Mouse (Mus musculus): ENCODE data around the gene Iffo2. TPM values are rescaled to one million over a fixed set of nuclear protein-coding genes. Genes with fewer than 3 reads are reported as not detected.

Gene Iffo2
- total and polyA plus RNA-seq, 3 experiments = 1.3 to 2.7 TPM; not detected in 1

DNA sequence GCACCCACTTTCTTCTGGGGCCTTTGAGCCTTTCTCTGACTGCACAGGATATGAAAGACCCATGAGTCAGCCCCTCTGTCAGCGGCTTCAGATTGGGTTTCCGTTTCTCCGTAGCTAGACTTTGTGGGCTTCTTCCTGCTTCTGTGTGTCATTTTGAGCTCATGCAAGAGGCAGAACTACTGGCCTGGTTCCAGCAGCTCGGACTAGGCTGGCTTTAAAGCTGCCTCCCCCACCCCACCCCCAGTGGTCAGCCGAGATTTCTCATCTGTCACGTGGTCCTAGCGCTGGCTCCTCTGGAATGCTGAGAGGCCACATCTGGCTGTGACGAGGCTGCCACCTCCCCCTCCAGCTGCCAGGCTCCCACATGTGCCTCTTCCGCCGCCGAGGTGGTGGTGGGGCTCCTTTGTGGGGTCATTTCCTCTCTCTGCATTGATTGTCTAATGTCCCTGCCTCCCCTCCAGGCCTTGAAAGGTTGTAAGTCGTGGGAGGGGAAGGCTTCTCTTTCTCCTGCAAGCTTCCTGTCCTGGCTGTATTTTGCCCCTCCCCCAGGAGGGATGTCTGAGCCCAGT, 68.7 kb downstream of the Iffo2 start:
- H3K27ac ChIP-seq (ENCODE audit: control insufficient read depth, low read depth, low read length) = no peak overlapping the region
- no peak overlapping the region for H3K4me3 ChIP-seq (ENCODE audit: control insufficient read depth in 1 of 2, insufficient read depth in 1 of 2, low read depth in 2 of 2, low read length in 2 of 2)
- H3K36me3 ChIP-seq (ENCODE audit: control insufficient read depth in 1 of 2, insufficient read depth in 2 of 2, low read length in 2 of 2) = no peaks in the 10 kb centered on the region
- DNase-seq (ENCODE audit: low read depth, low spot score) = no peak
- H3K4me1 ChIP-seq (ENCODE audit: control insufficient read depth in 1 of 2, insufficient read depth in 2 of 2, low read length in 2 of 2) = no peaks in the 10 kb centered on the region
- H3K9me3 ChIP-seq (replicated peaks; ENCODE audit: insufficient read depth, low read length) = no peaks in the 10 kb centered on the region
- no peaks in the 10 kb centered on the region for H3K79me2 ChIP-seq (ENCODE audit: control insufficient read depth, insufficient read depth, low read length, poor library complexity)
- no peaks in the 10 kb centered on the region for H3K27me3 ChIP-seq (ENCODE audit: control insufficient read depth in 1 of 2, insufficient read depth in 2 of 2, low read length in 2 of 2)
- H3K9ac ChIP-seq (ENCODE audit: control insufficient read depth, low read depth, low read length, poor library complexity, severe bottlenecking) = no peak overlapping the region
- TF ChIP-seq ZKSCAN1 (IDR thresholded peaks at IDR 0.05; ENCODE audit: low read depth, low read length) = no peak
- TF ChIP-seq JUND (IDR thresholded peaks at IDR 0.05; ENCODE audit: low read depth, low read length) = no peak
- TF ChIP-seq E2F4 (IDR thresholded peaks at IDR 0.05; ENCODE audit: borderline replicate concordance, low read depth, low read length) = no peak
- TF ChIP-seq MAZ (IDR thresholded peaks at IDR 0.05; ENCODE audit: low read depth, low read length) = no peak
- TF ChIP-seq POLR2AphosphoS5 (IDR thresholded peaks at IDR 0.05; ENCODE audit: borderline replicate concordance, low read depth, low read length) = no peak
- TF ChIP-seq MYB (IDR thresholded peaks at IDR 0.05; ENCODE audit: low read depth, low read length) = no peak
- TF ChIP-seq NELFE (IDR thresholded peaks at IDR 0.05; ENCODE audit: low read depth, low read length) = no peak
- TF ChIP-seq MEF2A (IDR thresholded peaks at IDR 0.05; ENCODE audit: extremely low read depth, insufficient replicate concordance, low read depth, low read length, poor library complexity, severe bottlenecking) = no peak
- no peak for TF ChIP-seq CHD1 (IDR thresholded peaks at IDR 0.05; ENCODE audit: low read depth, low read length)
- no peak for TF ChIP-seq NRF1 (IDR thresholded peaks at IDR 0.05; ENCODE audit: insufficient read depth, low read depth, low read length, poor library complexity, severe bottlenecking)
- no peak for TF ChIP-seq ETS1 (IDR thresholded peaks at IDR 0.05; ENCODE audit: low read depth, low read length)
- no peak for TF ChIP-seq KAT2A (conservative IDR thresholded peaks at IDR 0.05; ENCODE audit: low read depth, low read length)

GRCm38 (mm10) chr4:139601519-139602356, 71.4 kb downstream of the Iffo2 start:
- Histone ChIP-seq H3K4me3 (ENCODE audit: control insufficient read depth in 1 of 2, insufficient read depth in 1 of 2, low read depth in 2 of 2, low read length in 2 of 2) (no peak overlapping the region), H3K9me3 (replicated peaks; ENCODE audit: insufficient read depth, low read length) (no peaks in the 10 kb centered on the region), H3K79me2 (ENCODE audit: control insufficient read depth, insufficient read depth, low read length, poor library complexity) (no peaks in the 10 kb centered on the region), H3K4me1 (ENCODE audit: control insufficient read depth in 1 of 2, insufficient read depth in 2 of 2, low read length in 2 of 2) (no peaks in the 10 kb centered on the region), H3K36me3 (ENCODE audit: control insufficient read depth in 1 of 2, insufficient read depth in 2 of 2, low read length in 2 of 2) (no peaks in the 10 kb centered on the region), H3K9ac (ENCODE audit: control insufficient read depth, low read depth, low read length, poor library complexity, severe bottlenecking) (no peak overlapping the region), H3K27ac (ENCODE audit: control insufficient read depth, low read depth, low read length) (no peak overlapping the region), H3K27me3 (ENCODE audit: control insufficient read depth in 1 of 2, insufficient read depth in 2 of 2, low read length in 2 of 2) (no peaks in the 10 kb centered on the region)
- TF ChIP-seq MAX (IDR thresholded peaks at IDR 0.05; ENCODE audit: low read length) = no peak
- no peak for TF ChIP-seq SIN3A (IDR thresholded peaks at IDR 0.05; ENCODE audit: low read length)
- TF ChIP-seq ZKSCAN1 (IDR thresholded peaks at IDR 0.05; ENCODE audit: low read depth, low read length) = no peak
- TF ChIP-seq TAL1 (IDR thresholded peaks at IDR 0.05; ENCODE audit: low read length) = no peak
- TF ChIP-seq CHD1 (IDR thresholded peaks at IDR 0.05; ENCODE audit: low read depth, low read length) = no peak
- TF ChIP-seq ELF1 (IDR thresholded peaks at IDR 0.05; ENCODE audit: low read depth, low read length) = no peak
- TF ChIP-seq GATA1 (IDR thresholded peaks at IDR 0.05; ENCODE audit: low read depth, low read length) = no peak
- TF ChIP-seq JUND (IDR thresholded peaks at IDR 0.05; ENCODE audit: low read depth, low read length) = no peak
- no peak for TF ChIP-seq POLR2AphosphoS5 (IDR thresholded peaks at IDR 0.05; ENCODE audit: borderline replicate concordance, low read depth, low read length)
- TF ChIP-seq SMC3 (IDR thresholded peaks at IDR 0.05; ENCODE audit: low read depth, low read length) = no peak
- DNase-seq (ENCODE audit: low read depth, low spot score) = no peak
